Mouse (Mus musculus): ENCODE measurements around the gene Myb.

Gene Myb

GRCm38 (mm10) chr10:21076137-21076536 is 84.6 kb downstream of the Myb start:
- no peak for DNase-seq

Measured in right cerebral cortex, postnatal 25 days (tissue).